Mouse (Mus musculus): Measurements from ENCODE around the gene Omd. TPM values are rescaled to one million over a fixed set of nuclear protein-coding genes. Genes with fewer than 3 reads are reported as not detected.

The Omd gene
- polyA plus RNA-seq, 1 experiment from 2014 or later: 0.45 TPM

DNA sequence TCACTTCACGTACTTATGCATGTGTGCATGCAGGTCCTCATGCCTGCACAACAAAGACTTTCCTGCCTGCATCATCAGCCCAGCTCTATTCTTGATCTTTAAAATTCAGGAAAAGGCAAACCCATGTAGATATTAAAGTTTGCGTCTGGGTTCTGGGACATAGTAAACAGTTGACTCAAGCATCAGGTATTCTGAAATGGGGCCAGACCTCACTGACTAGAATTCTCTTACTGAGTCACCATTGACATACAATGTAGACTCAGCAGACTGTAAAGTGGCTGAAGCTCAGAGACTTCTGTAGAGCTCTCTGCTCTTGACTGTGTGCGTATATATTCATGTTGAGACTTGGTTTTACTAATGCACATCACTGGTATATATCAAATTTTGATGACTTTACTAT is 32.6 kb upstream of the Omd start:
- H3K4me3 ChIP-seq (ENCODE audit: control insufficient read depth in 1 of 2, insufficient read depth in 1 of 2, low read depth in 1 of 2, low read length in 2 of 2): no peak overlapping the region
- ATAC-seq (ENCODE audit: insufficient number of reproducible peaks, insufficient read depth, low FRiP score, low read depth): no peak
- no peaks in the 10 kb centered on the region for H3K36me3 ChIP-seq (ENCODE audit: control insufficient read depth, insufficient read depth, low read length)
- H3K27me3 ChIP-seq (ENCODE audit: control insufficient read depth, insufficient read depth, low read length): no peaks in the 10 kb centered on the region
- WGBS: 90% methylated on average over 3 of the region's 3 CpGs
- H3K9ac ChIP-seq (ENCODE audit: low read length): no peak overlapping the region
- H3K4me2 ChIP-seq (ENCODE audit: low read length): no peak overlapping the region
- H3K4me1 ChIP-seq (ENCODE audit: control insufficient read depth in 2 of 2, insufficient read depth in 2 of 2, low read length in 2 of 2): peaks cover 2 to 5% of the 10 kb centered on the region in 2 experiments; a peak in 2 of 4 replicates
- no peak overlapping the region for H3K27ac ChIP-seq (replicated peaks in 1 of 2; ENCODE audit: control insufficient read depth in 1 of 2, insufficient read depth in 1 of 2, low read depth in 2 of 2, low read length in 2 of 2)
- H3K9me3 ChIP-seq (ENCODE audit: control insufficient read depth, low read length): no peaks in the 10 kb centered on the region

DNA sequence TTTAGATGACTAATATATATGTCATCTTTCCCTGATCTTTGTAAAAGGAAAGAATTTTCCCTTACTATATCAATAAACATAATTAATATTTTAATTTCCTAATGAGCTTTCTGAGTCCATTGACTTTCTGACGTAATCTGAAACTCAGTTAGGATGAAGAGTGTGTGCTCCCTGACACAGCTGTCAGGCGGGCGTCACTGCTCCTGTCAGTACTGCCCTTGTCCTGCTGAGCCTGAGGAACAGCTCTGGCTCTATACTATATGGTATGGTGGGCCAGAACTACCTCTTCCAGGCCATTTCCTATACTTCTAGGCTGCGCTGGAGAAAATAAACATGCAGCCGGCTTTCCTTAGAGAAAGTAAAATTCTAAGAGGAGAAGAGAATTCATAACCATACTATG is 27.7 kb upstream of the Omd start:
- Histone ChIP-seq H3K9me3 (ENCODE audit: control insufficient read depth, low read length) (no peaks in the 10 kb centered on the region), H3K36me3 (ENCODE audit: control insufficient read depth, insufficient read depth, low read length) (no peaks in the 10 kb centered on the region), H3K9ac (ENCODE audit: low read length) (no peak overlapping the region), H3K4me1 (ENCODE audit: control insufficient read depth in 2 of 2, insufficient read depth in 2 of 2, low read length in 2 of 2) (no peaks in the 10 kb centered on the region), H3K4me2 (ENCODE audit: low read length) (no peak overlapping the region), H3K27me3 (ENCODE audit: control insufficient read depth, insufficient read depth, low read length) (no peaks in the 10 kb centered on the region), H3K4me3 (ENCODE audit: control insufficient read depth in 1 of 2, insufficient read depth in 1 of 2, low read depth in 1 of 2, low read length in 2 of 2) (no peak overlapping the region), H3K27ac (replicated peaks in 1 of 2; ENCODE audit: control insufficient read depth in 1 of 2, insufficient read depth in 1 of 2, low read depth in 2 of 2, low read length in 2 of 2) (no peak overlapping the region)
- 71% methylated on average over 5 of the region's 5 CpGs for WGBS
- ATAC-seq (ENCODE audit: insufficient number of reproducible peaks, insufficient read depth, low FRiP score, low read depth): no peak

DNA sequence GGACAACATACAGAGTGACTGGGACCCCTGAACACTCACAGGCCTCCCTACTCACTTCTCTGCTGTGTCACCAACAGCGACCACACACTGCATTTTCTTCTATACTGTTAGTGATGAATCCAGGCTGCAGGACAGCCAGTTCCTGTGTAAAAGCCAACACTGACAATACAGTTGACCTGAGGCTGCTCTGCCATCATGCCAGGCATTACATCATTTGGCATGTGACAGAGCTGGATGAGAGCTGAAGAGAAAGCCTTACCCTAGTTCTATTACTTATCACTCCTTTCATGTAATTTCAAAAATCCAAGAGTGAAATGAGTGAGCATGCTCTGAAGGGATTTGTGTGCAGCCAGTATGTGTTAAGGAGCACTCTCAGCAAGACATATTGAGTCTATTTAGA is 26.1 kb upstream of the Omd start:
- 68% methylated on average over 1 of the region's 1 CpGs for WGBS
- Histone ChIP-seq H3K36me3 (ENCODE audit: control insufficient read depth, insufficient read depth, low read length) (no peaks in the 10 kb centered on the region), H3K4me2 (ENCODE audit: low read length) (no peak overlapping the region), H3K9me3 (ENCODE audit: control insufficient read depth, low read length) (no peaks in the 10 kb centered on the region), H3K9ac (ENCODE audit: low read length) (no peak overlapping the region), H3K27me3 (ENCODE audit: control insufficient read depth, insufficient read depth, low read length) (no peaks in the 10 kb centered on the region), H3K27ac (replicated peaks in 1 of 2; ENCODE audit: control insufficient read depth in 1 of 2, insufficient read depth in 1 of 2, low read depth in 2 of 2, low read length in 2 of 2) (no peak overlapping the region), H3K4me3 (ENCODE audit: control insufficient read depth in 1 of 2, insufficient read depth in 1 of 2, low read depth in 1 of 2, low read length in 2 of 2) (no peak overlapping the region), H3K4me1 (ENCODE audit: control insufficient read depth in 2 of 2, insufficient read depth in 2 of 2, low read length in 2 of 2) (no peaks in the 10 kb centered on the region)
- no peak for ATAC-seq (ENCODE audit: insufficient number of reproducible peaks, insufficient read depth, low FRiP score, low read depth)

DNA sequence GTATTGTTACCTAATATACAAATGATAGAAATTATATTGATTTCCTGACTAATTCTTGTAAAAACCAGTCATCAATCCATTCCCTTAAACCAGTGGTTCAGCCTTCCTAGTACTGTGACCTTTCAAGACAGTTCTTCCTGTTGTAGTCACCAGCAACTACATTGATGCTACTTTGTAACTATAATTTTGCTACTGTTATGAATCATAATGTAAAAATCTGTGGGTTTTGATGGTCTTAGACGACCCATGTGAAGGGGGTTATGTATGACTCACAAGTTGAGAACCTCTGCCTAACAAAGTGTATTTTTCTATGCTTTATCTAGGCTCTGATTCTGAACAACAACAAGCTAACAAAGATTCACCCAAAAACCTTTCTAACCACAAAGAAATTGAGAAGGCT is 25.3 kb upstream of the Omd start:
- Histone ChIP-seq H3K36me3 (ENCODE audit: control insufficient read depth, insufficient read depth, low read length) (no peaks in the 10 kb centered on the region), H3K4me1 (ENCODE audit: control insufficient read depth in 2 of 2, insufficient read depth in 2 of 2, low read length in 2 of 2) (no peaks in the 10 kb centered on the region), H3K9ac (ENCODE audit: low read length) (no peak overlapping the region), H3K27ac (replicated peaks in 1 of 2; ENCODE audit: control insufficient read depth in 1 of 2, insufficient read depth in 1 of 2, low read depth in 2 of 2, low read length in 2 of 2) (no peak overlapping the region), H3K27me3 (ENCODE audit: control insufficient read depth, insufficient read depth, low read length) (no peaks in the 10 kb centered on the region), H3K4me2 (ENCODE audit: low read length) (no peak overlapping the region), H3K4me3 (ENCODE audit: control insufficient read depth in 1 of 2, insufficient read depth in 1 of 2, low read depth in 1 of 2, low read length in 2 of 2) (no peak overlapping the region), H3K9me3 (ENCODE audit: control insufficient read depth, low read length) (no peaks in the 10 kb centered on the region)
- ATAC-seq (ENCODE audit: insufficient number of reproducible peaks, insufficient read depth, low FRiP score, low read depth): no peak
- WGBS: 65% methylated on average over 1 of the region's 1 CpGs

DNA sequence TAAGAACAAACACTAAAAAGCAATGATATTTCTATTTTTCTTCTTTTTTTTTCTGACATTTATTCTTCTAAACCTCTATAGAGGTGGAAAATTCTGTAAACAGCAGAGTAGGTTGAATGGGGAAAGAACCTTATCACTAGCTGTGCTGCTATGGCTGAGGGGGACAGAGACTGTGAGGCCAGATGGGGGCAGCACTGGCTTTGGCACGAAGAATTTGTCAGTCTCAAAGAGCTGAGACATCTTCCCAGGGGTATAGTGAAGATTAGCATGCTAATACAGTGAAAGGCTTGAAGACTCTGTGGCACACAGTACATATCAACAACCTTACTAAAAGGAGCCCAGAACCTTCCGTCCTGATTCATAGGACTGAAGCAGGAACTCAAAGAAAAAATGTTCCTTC is 23.1 kb upstream of the Omd start:
- Histone ChIP-seq H3K4me2 (ENCODE audit: low read length) (no peak overlapping the region), H3K9ac (ENCODE audit: low read length) (no peak overlapping the region), H3K4me1 (ENCODE audit: control insufficient read depth in 2 of 2, insufficient read depth in 2 of 2, low read length in 2 of 2) (no peaks in the 10 kb centered on the region), H3K27me3 (ENCODE audit: control insufficient read depth, insufficient read depth, low read length) (no peaks in the 10 kb centered on the region), H3K4me3 (ENCODE audit: control insufficient read depth in 1 of 2, insufficient read depth in 1 of 2, low read depth in 1 of 2, low read length in 2 of 2) (no peak overlapping the region), H3K27ac (replicated peaks in 1 of 2; ENCODE audit: control insufficient read depth in 1 of 2, insufficient read depth in 1 of 2, low read depth in 2 of 2, low read length in 2 of 2) (no peak overlapping the region), H3K9me3 (ENCODE audit: control insufficient read depth, low read length) (no peaks in the 10 kb centered on the region), H3K36me3 (ENCODE audit: control insufficient read depth, insufficient read depth, low read length) (no peaks in the 10 kb centered on the region)
- no peak for ATAC-seq (ENCODE audit: insufficient number of reproducible peaks, insufficient read depth, low FRiP score, low read depth)
- 31% methylated on average over 2 of the region's 2 CpGs for WGBS

DNA sequence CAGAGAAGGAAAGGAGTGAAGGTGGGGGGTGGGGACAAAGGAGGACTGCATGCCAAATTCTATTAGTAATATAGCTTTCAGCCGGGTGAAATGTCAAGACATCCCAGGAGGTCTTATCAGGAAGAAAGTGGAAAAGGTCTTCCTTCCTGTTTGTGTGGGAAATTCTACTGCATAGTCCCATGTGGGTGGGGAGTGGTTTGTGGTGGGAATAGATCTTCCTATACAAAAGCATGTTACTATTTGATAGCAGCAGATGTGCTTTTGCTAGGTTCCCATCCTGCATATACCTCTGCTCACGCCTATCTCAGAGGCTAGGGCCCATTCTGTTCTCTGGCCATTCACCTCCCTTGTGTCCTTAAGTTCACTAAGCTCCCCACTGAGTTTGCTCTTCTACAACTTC is 21.4 kb upstream of the Omd start:
- Histone ChIP-seq H3K4me2 (ENCODE audit: low read length) (no peak overlapping the region), H3K4me3 (ENCODE audit: control insufficient read depth in 1 of 2, insufficient read depth in 1 of 2, low read depth in 1 of 2, low read length in 2 of 2) (no peak overlapping the region), H3K9ac (ENCODE audit: low read length) (no peak overlapping the region), H3K36me3 (ENCODE audit: control insufficient read depth, insufficient read depth, low read length) (no peaks in the 10 kb centered on the region), H3K4me1 (ENCODE audit: control insufficient read depth in 2 of 2, insufficient read depth in 2 of 2, low read length in 2 of 2) (no peaks in the 10 kb centered on the region), H3K27me3 (ENCODE audit: control insufficient read depth, insufficient read depth, low read length) (no peaks in the 10 kb centered on the region), H3K9me3 (ENCODE audit: control insufficient read depth, low read length) (no peaks in the 10 kb centered on the region), H3K27ac (replicated peaks in 1 of 2; ENCODE audit: control insufficient read depth in 1 of 2, insufficient read depth in 1 of 2, low read depth in 2 of 2, low read length in 2 of 2) (no peak overlapping the region)
- ATAC-seq (ENCODE audit: insufficient number of reproducible peaks, insufficient read depth, low FRiP score, low read depth): no peak
- 39% methylated on average over 2 of the region's 2 CpGs for WGBS

DNA sequence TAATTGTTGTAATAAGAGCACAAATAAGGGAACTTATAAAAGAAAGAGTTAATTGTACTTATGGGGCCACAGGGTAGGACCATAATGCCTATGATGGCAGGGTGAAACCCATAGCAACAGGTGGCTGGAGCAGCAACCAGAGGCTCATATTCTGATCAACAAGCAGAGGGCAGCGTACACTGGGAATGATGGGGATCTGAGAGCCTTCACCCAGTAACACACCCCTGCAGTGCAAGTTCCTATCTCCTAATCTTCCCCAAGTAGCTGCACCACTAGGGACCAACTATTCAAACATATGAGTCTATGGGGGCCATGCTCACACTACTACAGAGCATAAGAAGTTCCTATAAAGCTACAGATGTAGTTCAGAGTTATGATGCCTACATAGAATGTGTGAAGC is 17.9 kb upstream of the Omd start:
- WGBS: 85% methylated on average over 1 of the region's 1 CpGs
- H3K27ac ChIP-seq (replicated peaks in 1 of 2; ENCODE audit: control insufficient read depth in 1 of 2, insufficient read depth in 1 of 2, low read depth in 2 of 2, low read length in 2 of 2): no peak overlapping the region
- H3K4me3 ChIP-seq (ENCODE audit: control insufficient read depth in 1 of 2, insufficient read depth in 1 of 2, low read depth in 1 of 2, low read length in 2 of 2): no peak overlapping the region
- H3K27me3 ChIP-seq (ENCODE audit: control insufficient read depth, insufficient read depth, low read length): no peaks in the 10 kb centered on the region
- ATAC-seq (ENCODE audit: insufficient number of reproducible peaks, insufficient read depth, low FRiP score, low read depth): no peak
- H3K4me1 ChIP-seq (ENCODE audit: control insufficient read depth in 2 of 2, insufficient read depth in 2 of 2, low read length in 2 of 2): no peaks in the 10 kb centered on the region
- no peak overlapping the region for H3K9ac ChIP-seq (ENCODE audit: low read length)
- H3K9me3 ChIP-seq (ENCODE audit: control insufficient read depth, low read length): no peaks in the 10 kb centered on the region
- H3K4me2 ChIP-seq (ENCODE audit: low read length): no peak overlapping the region
- H3K36me3 ChIP-seq (ENCODE audit: control insufficient read depth, insufficient read depth, low read length): no peaks in the 10 kb centered on the region

DNA sequence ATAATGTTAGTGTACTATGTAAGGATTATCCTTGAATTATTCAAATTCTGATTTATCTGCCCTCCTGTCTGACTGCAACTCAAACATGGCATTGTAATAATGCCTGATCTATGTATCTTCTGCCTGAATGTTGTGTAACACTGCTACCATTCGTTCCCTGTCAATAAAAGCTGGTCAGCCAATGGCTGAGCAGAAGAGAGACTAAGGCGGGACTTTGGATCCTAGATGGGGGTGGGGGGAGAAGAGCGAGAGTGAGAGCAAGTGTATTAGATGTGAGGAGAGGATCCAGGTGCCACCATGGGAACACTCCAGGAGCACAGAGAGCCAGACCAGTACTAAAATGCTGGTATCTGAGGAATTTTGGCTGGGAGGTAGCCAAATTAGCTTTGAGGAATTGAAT is 11.9 kb upstream of the Omd start:
- Histone ChIP-seq H3K27me3 (ENCODE audit: control insufficient read depth, insufficient read depth, low read length) (no peaks in the 10 kb centered on the region), H3K4me2 (ENCODE audit: low read length) (no peak overlapping the region), H3K36me3 (ENCODE audit: control insufficient read depth, insufficient read depth, low read length) (no peaks in the 10 kb centered on the region), H3K9me3 (ENCODE audit: control insufficient read depth, low read length) (no peaks in the 10 kb centered on the region), H3K27ac (replicated peaks in 1 of 2; ENCODE audit: control insufficient read depth in 1 of 2, insufficient read depth in 1 of 2, low read depth in 2 of 2, low read length in 2 of 2) (no peak overlapping the region), H3K9ac (ENCODE audit: low read length) (no peak overlapping the region), H3K4me3 (ENCODE audit: control insufficient read depth in 1 of 2, insufficient read depth in 1 of 2, low read depth in 1 of 2, low read length in 2 of 2) (no peak overlapping the region), H3K4me1 (ENCODE audit: control insufficient read depth in 2 of 2, insufficient read depth in 2 of 2, low read length in 2 of 2) (no peaks in the 10 kb centered on the region)
- no peak for ATAC-seq (ENCODE audit: insufficient number of reproducible peaks, insufficient read depth, low FRiP score, low read depth)
- 68% methylated on average over 3 of the region's 3 CpGs for WGBS

Data from heart, embryonic 14.5 days (tissue).